Mouse (Mus musculus): ENCODE data around the gene Igfbpl1.

DNA sequence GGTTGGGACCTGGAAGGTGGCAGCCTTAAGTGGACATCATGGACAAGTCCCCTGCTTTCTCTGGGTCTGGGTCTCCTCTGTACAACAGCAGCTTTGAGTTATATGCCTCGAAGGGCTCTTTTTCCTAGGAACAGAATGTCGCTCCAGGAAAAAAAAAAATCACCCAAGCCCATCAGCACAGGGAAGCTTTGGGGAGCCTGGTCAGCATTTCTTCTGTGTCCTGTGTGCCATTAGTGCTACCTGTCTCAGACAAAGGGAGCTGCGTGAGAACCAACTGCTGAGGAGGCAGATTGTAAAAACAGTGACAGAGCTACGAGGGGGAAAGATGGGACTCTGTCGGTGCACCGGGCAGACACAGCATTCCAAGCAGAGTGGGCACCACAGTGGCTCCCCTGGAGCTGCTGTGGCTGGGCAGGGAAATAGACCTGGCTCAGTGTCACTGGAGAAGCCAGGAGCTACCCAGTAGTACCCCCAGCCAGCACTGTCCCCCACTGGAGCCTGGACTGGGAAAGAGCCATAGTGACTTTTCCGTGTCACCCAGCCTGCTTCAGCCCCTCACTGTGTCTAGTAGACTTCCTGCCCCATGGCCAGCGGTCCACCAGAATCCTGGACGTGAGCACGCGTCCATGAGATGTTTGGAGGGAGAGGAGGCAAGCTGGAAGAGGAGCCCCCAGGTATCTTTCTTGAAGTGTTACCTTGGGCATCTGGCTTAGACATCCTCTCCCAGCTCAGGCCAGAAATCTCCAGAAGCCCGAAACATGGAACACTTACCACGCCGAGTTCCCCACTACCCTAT, 1.8 kb downstream of the Igfbpl1 start:
- TF ChIP-seq MYB (IDR thresholded peaks at IDR 0.05; ENCODE audit: low read depth, low read length) (no peak), CTCF (IDR thresholded peaks at IDR 0.05 in 2 of 3, conservative IDR thresholded peaks at IDR 0.05 in 1 of 3; ENCODE audit: control insufficient read depth in 1 of 3, insufficient read depth in 1 of 3, low read depth in 2 of 3, low read length in 3 of 3, poor library complexity in 1 of 3, severe bottlenecking in 1 of 3) (no peak), ZC3H11A (IDR thresholded peaks at IDR 0.05; ENCODE audit: low read depth, low read length) (no peak), MAFK (IDR thresholded peaks at IDR 0.05; ENCODE audit: borderline replicate concordance, low read depth, low read length) (no peak), POLR2AphosphoS2 (IDR thresholded peaks at IDR 0.05; ENCODE audit: low read length) (no peak), SIN3A (IDR thresholded peaks at IDR 0.05; ENCODE audit: low read length) (no peak), ZNF384 (IDR thresholded peaks at IDR 0.05; ENCODE audit: low read depth, low read length) (no peak), POLR2A (IDR thresholded peaks at IDR 0.05; ENCODE audit: control insufficient read depth in 1 of 2, insufficient read depth in 1 of 2, low read depth in 1 of 2, low read length in 2 of 2, poor library complexity in 1 of 2) (no peak), SMC3 (IDR thresholded peaks at IDR 0.05; ENCODE audit: low read depth, low read length) (no peak), RAD21 (IDR thresholded peaks at IDR 0.05; ENCODE audit: low read depth, low read length) (no peak), ETS1 (IDR thresholded peaks at IDR 0.05; ENCODE audit: low read depth, low read length) (no peak), POLR2AphosphoS5 (IDR thresholded peaks at IDR 0.05; ENCODE audit: borderline replicate concordance, low read depth, low read length) (no peak)

Data from MEL (cell line).